Mouse (Mus musculus): ENCODE measurements around the gene Als2.

Gene Als2

GRCm38 (mm10) chr1:59236856-59237441 lies at the start of gene Als2:
TSS of gene Als2 (minus strand) at chr1:59237231.
- TF ChIP-seq GATA4 (IDR thresholded peaks at IDR 0.05; ENCODE audit: insufficient replicate concordance, low read length), result peak; percentile 42; the same call in 1 of the 2 replicates

DNA sequence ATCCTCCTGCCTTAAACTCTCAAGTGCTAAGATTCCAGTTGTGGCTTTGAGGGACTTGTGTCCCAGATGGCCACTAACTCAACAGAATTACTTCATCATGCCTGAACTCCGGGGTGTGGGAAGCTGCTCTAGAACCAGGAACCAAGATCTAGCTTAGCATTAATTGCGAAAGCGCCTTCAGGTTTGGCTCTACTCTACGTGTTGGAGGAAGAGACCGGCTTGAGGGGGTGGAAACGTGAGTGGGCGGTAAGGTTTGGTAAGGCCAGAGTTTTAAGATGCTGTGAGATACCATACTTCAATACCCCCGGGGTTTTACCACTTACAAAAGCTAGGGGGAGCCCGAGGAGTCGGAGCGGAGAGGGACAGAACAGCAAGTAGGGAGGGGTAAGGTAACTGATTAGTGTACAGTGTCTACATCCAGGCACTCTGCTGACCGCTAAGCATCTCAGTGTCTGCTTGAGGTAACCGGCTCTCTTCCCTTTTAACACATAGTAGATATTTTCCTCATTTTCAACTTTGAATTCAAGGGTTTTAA lies 49.4 kb upstream of the Als2 start:
- TF ChIP-seq GATA4 (IDR thresholded peaks at IDR 0.05; ENCODE audit: insufficient replicate concordance, low read length), result no peak

- TF ChIP-seq GATA4 (IDR thresholded peaks at IDR 0.05; ENCODE audit: insufficient replicate concordance, low read length), result no peak
These were observed 48.8 kb upstream of the Als2 start for GRCm38 (mm10) chr1:59285880-59286279.

DNA sequence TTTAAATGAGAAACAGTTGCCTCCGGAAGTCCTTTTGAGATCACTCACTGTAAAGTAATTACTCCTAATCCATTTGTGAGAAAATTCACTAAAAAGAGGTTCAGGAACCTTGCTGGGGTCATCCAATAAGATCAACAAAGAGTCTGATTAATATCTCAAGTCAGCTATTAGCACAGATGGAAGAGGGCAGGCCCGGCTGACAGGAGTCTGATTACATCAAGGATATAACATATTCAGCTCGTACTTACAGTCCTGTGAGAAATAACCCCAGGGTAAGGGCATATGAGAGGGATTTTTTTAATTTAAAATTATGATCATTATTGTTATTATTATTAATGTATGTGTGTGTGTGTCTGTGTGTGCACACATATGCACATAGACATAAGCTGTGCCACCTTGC lies 35.2 kb upstream of the Als2 start:
- no peak for TF ChIP-seq GATA4 (IDR thresholded peaks at IDR 0.05; ENCODE audit: insufficient replicate concordance, low read length)

- no peak for TF ChIP-seq GATA4 (IDR thresholded peaks at IDR 0.05; ENCODE audit: insufficient replicate concordance, low read length)
These were observed 33.1 kb upstream of the Als2 start for GRCm38 (mm10) chr1:59269951-59270689.

GRCm38 (mm10) chr1:59269466-59269865 lies 32.4 kb upstream of the Als2 start:
- TF ChIP-seq GATA4 (IDR thresholded peaks at IDR 0.05; ENCODE audit: insufficient replicate concordance, low read length), result no peak

GRCm38 (mm10) chr1:59268931-59269330 lies 31.9 kb upstream of the Als2 start:
- no peak for TF ChIP-seq GATA4 (IDR thresholded peaks at IDR 0.05; ENCODE audit: insufficient replicate concordance, low read length)

DNA sequence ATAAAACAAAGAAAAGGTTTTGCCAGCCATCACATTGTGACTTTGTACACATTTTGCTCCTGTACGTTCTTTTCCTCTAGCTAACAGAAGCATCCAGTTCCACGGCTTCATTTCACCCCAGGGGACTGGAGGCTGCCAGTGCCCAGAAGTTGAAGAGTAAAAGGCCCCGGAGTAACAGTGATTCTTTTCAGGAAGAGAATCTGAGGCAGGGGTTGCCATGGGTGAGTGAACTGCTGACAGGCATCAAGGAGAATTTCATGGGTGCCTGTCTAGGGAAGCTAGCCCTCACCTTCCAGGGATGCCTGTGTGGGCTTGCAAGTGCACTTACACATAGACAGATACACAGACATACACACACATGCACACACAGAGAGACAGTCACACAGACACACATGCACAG lies 20.7 kb upstream of the Als2 start:
- no peak for TF ChIP-seq GATA4 (IDR thresholded peaks at IDR 0.05; ENCODE audit: insufficient replicate concordance, low read length)

GRCm38 (mm10) chr1:59256751-59257231 lies 19.8 kb upstream of the Als2 start, which contains the start of gene Cdk15:
TSS of gene Cdk15 (plus strand) at chr1:59256906.
- TF ChIP-seq GATA4 (IDR thresholded peaks at IDR 0.05; ENCODE audit: insufficient replicate concordance, low read length), result no peak

- TF ChIP-seq GATA4 (IDR thresholded peaks at IDR 0.05; ENCODE audit: insufficient replicate concordance, low read length), result no peak
These were observed 16.4 kb upstream of the Als2 start for GRCm38 (mm10) chr1:59253301-59253909.

DNA sequence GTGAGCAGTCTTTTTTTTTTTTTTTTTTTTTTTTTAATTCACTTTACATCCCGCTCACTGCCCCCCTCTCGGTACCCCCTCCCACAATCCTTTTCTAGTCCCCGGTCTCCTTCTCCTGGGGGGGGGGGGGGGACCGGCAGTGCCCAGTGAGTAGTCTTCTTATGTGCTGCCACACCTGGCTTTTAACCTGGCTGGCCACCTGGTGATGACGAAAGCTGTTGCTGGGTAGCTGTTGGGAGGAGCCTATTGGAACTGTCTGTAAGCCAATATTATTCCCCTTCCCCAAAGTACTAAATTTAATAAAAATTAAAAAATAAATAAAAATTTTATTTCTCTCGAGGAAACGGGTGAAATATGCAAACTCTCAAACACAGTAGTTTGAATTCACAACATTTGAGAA lies 15.7 kb upstream of the Als2 start:
- TF ChIP-seq GATA4 (IDR thresholded peaks at IDR 0.05; ENCODE audit: insufficient replicate concordance, low read length), result no peak

- TF ChIP-seq GATA4 (IDR thresholded peaks at IDR 0.05; ENCODE audit: insufficient replicate concordance, low read length), result no peak
These were observed 10.6 kb upstream of the Als2 start for GRCm38 (mm10) chr1:59247602-59248001.

- TF ChIP-seq GATA4 (IDR thresholded peaks at IDR 0.05; ENCODE audit: insufficient replicate concordance, low read length), result no peak
These were observed 6.7 kb upstream of the Als2 start for GRCm38 (mm10) chr1:59243770-59244169.

DNA sequence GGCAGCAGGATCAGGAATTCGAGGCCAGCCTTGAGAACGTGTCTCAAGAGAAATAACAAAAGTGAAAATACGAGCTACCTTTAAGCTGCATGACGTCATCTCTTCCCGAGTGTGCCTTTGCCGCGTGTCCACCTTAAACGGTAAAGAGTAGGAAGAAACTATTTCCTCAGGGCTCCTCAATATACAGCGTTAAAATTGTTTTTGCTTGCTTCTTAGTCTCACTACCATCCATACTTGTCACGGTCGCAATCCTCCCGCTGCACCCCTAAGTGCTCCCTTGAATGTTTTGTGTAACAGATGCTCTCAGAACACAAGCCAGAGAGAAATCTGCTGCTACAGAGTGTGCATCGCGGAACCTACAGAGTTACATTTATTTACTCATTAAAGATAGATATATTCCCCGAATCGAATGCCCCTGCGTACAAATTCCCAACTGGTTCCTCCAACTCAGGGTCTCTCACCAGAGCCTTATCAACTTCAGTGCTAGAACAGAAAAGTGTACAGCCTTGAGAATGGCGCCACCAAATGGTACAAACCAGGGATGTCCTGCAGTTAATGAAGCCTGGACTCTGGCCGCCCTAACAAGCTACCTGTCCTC lies 682 bp upstream of the Als2 start:
- TF ChIP-seq GATA4 (IDR thresholded peaks at IDR 0.05; ENCODE audit: insufficient replicate concordance, low read length), result peak; percentile 37; the same call in 1 of the 2 replicates

- no peak for TF ChIP-seq GATA4 (IDR thresholded peaks at IDR 0.05; ENCODE audit: insufficient replicate concordance, low read length)
These were observed 7.8 kb downstream of the Als2 start for GRCm38 (mm10) chr1:59229187-59229586.
